Mouse (Mus musculus): Measurements from ENCODE around the gene Cped1. TPM values are rescaled to one million over a fixed set of nuclear protein-coding genes. Genes with fewer than 3 reads are reported as not detected.
"Not testable (repeated sequence)": the region's sequence is repeated elsewhere in the genome, so short reads cannot be mapped to it uniquely, and the experiment has no call there.

Cped1 gene
- polyA plus RNA-seq, 1 experiment from 2014 or later, result 3.0 TPM

DNA sequence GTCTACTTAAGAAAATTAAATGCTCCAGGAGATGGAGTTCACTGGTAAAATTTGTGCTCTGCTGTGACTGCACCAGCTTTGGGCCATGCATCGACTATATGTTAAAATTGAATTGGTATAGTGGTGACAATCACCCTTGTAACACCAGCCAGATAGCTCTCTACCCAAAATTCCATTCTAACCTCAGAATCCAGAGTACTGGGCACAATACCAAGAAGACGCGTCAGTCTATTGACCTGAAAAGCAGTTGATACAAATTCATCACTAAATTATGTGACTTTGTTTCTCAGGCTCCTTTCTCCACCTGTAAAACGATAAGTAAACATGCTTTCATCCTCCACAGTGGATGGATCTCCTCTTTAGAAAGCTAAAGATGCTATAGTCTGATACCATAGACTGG is 238.6 kb downstream of the Cped1 start:
- Histone ChIP-seq H3K4me1 (no peaks in the 10 kb centered on the region), H3K27me3 (no peaks in the 10 kb centered on the region), H3K27ac (no peak overlapping the region), H3K36me3 (ENCODE audit: poor library complexity, severe bottlenecking) (no peaks in the 10 kb centered on the region), H3K4me2 (no peak overlapping the region), H3K9ac (no peak overlapping the region), H3K9me3 (replicated peaks) (no peaks in the 10 kb centered on the region), H3K4me3 (no peak overlapping the region)
- no peak for ATAC-seq
- WGBS, result 91% methylated on average over 4 of the region's 4 CpGs

DNA sequence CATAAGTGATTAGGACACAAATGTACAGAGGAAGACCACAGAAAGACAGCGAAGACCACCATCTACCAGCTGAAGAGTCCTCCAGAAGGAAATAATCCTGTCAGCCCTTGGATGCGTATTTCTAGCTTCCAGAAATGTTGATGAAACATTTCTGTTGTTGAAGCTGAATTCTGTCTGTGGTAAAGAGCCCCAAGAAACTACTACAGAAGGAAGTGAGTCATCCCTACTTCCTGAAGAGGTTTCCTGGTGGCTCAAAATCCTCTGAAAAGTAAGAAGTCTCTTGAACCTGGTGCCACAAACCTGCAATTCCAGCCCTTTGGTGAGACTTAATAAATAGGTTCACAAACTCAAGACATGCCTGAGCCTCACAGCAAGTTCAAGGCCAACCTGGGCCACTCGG is 245.5 kb downstream of the Cped1 start:
- Histone ChIP-seq H3K4me2 (no peak overlapping the region), H3K9me3 (replicated peaks) (no peaks in the 10 kb centered on the region), H3K9ac (no peak overlapping the region), H3K27me3 (no peaks in the 10 kb centered on the region), H3K36me3 (ENCODE audit: poor library complexity, severe bottlenecking) (no peaks in the 10 kb centered on the region), H3K27ac (no peak overlapping the region), H3K4me1 (no peaks in the 10 kb centered on the region), H3K4me3 (no peak overlapping the region)
- ATAC-seq, result no peak
- 90% methylated on average over 3 of the region's 3 CpGs for WGBS

GRCm38 (mm10) chr6:22233517-22233916 is 247.8 kb downstream of the Cped1 start:
- 59% methylated on average over 6 of the region's 6 CpGs for WGBS
- H3K9ac ChIP-seq, result no peak overlapping the region
- H3K36me3 ChIP-seq (ENCODE audit: poor library complexity, severe bottlenecking), result no peaks in the 10 kb centered on the region
- no peak overlapping the region for H3K4me3 ChIP-seq
- ATAC-seq, result no peak
- no peaks in the 10 kb centered on the region for H3K27me3 ChIP-seq
- no peaks in the 10 kb centered on the region for H3K9me3 ChIP-seq (replicated peaks)
- H3K4me1 ChIP-seq, result no peaks in the 10 kb centered on the region
- H3K4me2 ChIP-seq, result no peak overlapping the region
- H3K27ac ChIP-seq, result no peak overlapping the region

DNA sequence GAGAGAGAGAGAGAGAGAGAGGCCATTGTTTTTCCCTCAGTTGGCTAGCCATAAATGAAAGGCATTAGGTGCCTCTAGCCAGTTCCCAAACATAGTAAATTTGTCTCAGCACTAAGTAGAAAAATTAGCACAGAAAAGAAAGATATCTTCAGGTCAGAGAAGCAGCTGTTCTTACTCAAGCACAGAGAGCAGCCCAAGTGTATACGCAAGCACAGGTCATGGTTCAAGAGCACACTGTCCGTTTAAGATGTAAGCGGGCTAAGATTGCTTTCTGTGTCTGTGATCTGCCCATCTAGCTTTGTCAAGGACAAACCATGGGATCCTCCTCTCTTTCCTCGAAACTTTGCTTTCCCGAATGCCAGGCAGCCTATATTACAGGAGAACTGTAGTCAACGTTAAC is 249.4 kb downstream of the Cped1 start:
- no peak for ATAC-seq
- no peak overlapping the region for H3K27ac ChIP-seq

GRCm38 (mm10) chr6:22243321-22243720 is 257.6 kb downstream of the Cped1 start:
- no peak for ATAC-seq
- no peaks in the 10 kb centered on the region for H3K27me3 ChIP-seq
- WGBS, result 73% methylated on average over 8 of the region's 8 CpGs
- H3K4me2 ChIP-seq, result no peak overlapping the region
- no peaks in the 10 kb centered on the region for H3K36me3 ChIP-seq (ENCODE audit: poor library complexity, severe bottlenecking)
- no peaks in the 10 kb centered on the region for H3K4me1 ChIP-seq
- H3K9me3 ChIP-seq (replicated peaks), result no peaks in the 10 kb centered on the region
- no peak overlapping the region for H3K9ac ChIP-seq
- H3K4me3 ChIP-seq, result no peak overlapping the region
- no peak overlapping the region for H3K27ac ChIP-seq

More for the DNA sequence above, 249.4 kb downstream of the Cped1 start:
- WGBS, result 93% methylated on average over 6 of the region's 6 CpGs
- Histone ChIP-seq H3K9me3 (replicated peaks) (no peaks in the 10 kb centered on the region), H3K36me3 (ENCODE audit: poor library complexity, severe bottlenecking) (no peaks in the 10 kb centered on the region), H3K4me2 (no peak overlapping the region), H3K4me3 (no peak overlapping the region), H3K4me1 (no peaks in the 10 kb centered on the region), H3K27me3 (no peaks in the 10 kb centered on the region), H3K9ac (no peak overlapping the region)

DNA sequence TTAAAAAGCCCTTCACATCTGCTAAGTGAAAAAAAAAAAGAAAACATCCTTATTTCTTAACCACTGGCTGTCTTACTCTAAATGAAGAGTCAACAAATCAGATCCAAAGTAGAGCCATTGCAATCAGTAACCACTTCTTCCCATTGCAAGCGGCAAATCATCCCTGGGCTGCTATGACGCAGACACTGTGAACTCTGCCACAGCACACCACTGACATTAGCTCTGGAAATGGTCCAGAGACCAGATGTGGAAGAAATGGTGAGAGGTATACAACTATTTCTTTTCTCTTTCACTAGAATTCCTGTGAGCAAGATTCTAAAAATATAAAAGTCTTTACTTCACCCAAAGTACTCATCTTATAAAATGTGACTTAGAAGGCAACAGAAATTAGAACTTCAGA is 261.0 kb downstream of the Cped1 start:
- no peaks in the 10 kb centered on the region for H3K9me3 ChIP-seq (replicated peaks)
- no peak for ATAC-seq
- no peak overlapping the region for H3K4me3 ChIP-seq
- no peak overlapping the region for H3K9ac ChIP-seq
- H3K4me1 ChIP-seq, result no peaks in the 10 kb centered on the region
- no peaks in the 10 kb centered on the region for H3K27me3 ChIP-seq
- WGBS, result 94% methylated on average over 2 of the region's 2 CpGs
- H3K27ac ChIP-seq, result no peak overlapping the region
- H3K4me2 ChIP-seq, result no peak overlapping the region
- H3K36me3 ChIP-seq (ENCODE audit: poor library complexity, severe bottlenecking), result no peaks in the 10 kb centered on the region

- 88% methylated on average over 4 of the region's 4 CpGs for WGBS
These were observed 273.1 kb downstream of the Cped1 start for GRCm38 (mm10) chr6:22258784-22259183.

DNA sequence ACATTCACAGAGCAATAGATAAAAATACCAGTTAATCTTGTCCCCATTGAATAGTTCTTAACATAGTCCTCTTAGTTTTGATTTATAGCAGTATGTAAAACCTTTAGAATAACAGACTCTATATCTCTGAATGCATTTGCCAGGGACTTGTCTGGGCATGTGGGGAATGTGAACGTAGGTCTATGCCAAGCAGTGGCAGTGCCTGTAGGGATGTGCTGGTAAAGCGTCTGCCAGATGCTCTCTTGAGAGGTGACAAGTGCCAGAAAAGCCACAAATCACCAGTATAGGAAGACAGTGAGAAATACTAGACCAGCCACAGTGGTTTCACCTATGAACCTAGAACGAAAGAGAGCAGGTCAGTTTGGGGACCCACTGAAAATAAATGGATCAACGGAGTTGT is 276.8 kb downstream of the Cped1 start:
- ATAC-seq, result no peak
- H3K4me2 ChIP-seq, result no peak overlapping the region

More at GRCm38 (mm10) chr6:22258784-22259183, 273.1 kb downstream of the Cped1 start:
- Histone ChIP-seq H3K36me3 (ENCODE audit: poor library complexity, severe bottlenecking) (no peaks in the 10 kb centered on the region), H3K27me3 (no peaks in the 10 kb centered on the region), H3K27ac (no peak overlapping the region), H3K4me3 (no peak overlapping the region), H3K4me2 (no peak overlapping the region), H3K9me3 (replicated peaks) (no peaks in the 10 kb centered on the region), H3K9ac (no peak overlapping the region), H3K4me1 (no peaks in the 10 kb centered on the region)
- no peak for ATAC-seq

DNA sequence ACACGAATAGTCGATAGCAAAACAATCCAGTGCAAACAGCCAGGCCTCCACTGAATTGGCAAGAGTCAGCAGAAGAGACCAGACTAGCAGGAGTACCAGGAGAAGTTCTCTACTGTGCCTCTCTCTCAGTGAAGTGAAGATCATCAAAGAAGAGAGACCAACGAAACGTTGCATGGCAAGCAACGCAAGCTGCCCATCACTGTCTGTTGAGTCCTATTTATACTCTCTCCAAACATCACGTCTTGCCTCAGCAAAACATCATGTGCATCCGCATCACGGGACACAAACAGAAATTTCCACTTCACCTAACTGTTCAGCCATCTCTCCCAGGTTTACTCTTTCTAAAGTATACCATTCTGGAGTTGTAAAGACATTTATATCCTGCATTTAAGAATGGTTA is 278.4 kb downstream of the Cped1 start:
- H3K27ac ChIP-seq, ATAC-seq: not testable (repeated sequence)

More for the DNA sequence above, 276.8 kb downstream of the Cped1 start:
- Histone ChIP-seq H3K27me3 (no peaks in the 10 kb centered on the region), H3K9me3 (replicated peaks) (no peaks in the 10 kb centered on the region), H3K4me1 (no peaks in the 10 kb centered on the region), H3K27ac (no peak overlapping the region), H3K4me3 (no peak overlapping the region), H3K9ac (no peak overlapping the region), H3K36me3 (ENCODE audit: poor library complexity, severe bottlenecking) (no peaks in the 10 kb centered on the region)
- 75% methylated on average over 4 of the region's 4 CpGs for WGBS

DNA sequence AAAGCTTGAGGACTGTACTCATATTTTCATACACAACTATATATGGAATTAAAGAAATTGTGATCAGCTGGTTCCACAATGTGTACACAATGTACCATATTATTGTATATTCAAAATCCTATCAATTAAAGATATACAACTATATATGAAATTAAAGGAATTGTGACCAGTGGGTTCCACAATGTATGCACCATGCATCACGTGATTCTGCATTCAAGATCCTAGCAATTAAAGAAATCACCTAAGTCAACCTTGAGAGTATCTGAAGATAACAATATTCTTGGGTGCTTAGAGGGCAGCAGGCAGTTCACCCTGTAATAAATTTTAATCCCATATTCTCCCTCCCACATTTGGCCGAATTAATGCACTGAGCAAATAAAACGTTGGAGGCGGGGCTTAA is 280.3 kb downstream of the Cped1 start:
- H3K27me3 ChIP-seq, result no peaks in the 10 kb centered on the region
- 84% methylated on average over 4 of the region's 4 CpGs for WGBS
- H3K9me3 ChIP-seq (replicated peaks), result no peaks in the 10 kb centered on the region
- H3K4me2 ChIP-seq, result no peak overlapping the region
- no peak for ATAC-seq
- H3K36me3 ChIP-seq (ENCODE audit: poor library complexity, severe bottlenecking), result no peaks in the 10 kb centered on the region
- no peaks in the 10 kb centered on the region for H3K4me1 ChIP-seq
- no peak overlapping the region for H3K4me3 ChIP-seq
- no peak overlapping the region for H3K27ac ChIP-seq
- H3K9ac ChIP-seq, result no peak overlapping the region

More for the DNA sequence above, 278.4 kb downstream of the Cped1 start:
- not testable (repeated sequence) for H3K4me1 ChIP-seq; H3K4me2 ChIP-seq; H3K36me3 ChIP-seq (ENCODE audit: poor library complexity, severe bottlenecking); H3K4me3 ChIP-seq; H3K27me3 ChIP-seq; H3K9me3 ChIP-seq (replicated peaks); H3K9ac ChIP-seq
- WGBS, result 93% methylated on average over 8 of the region's 8 CpGs

DNA sequence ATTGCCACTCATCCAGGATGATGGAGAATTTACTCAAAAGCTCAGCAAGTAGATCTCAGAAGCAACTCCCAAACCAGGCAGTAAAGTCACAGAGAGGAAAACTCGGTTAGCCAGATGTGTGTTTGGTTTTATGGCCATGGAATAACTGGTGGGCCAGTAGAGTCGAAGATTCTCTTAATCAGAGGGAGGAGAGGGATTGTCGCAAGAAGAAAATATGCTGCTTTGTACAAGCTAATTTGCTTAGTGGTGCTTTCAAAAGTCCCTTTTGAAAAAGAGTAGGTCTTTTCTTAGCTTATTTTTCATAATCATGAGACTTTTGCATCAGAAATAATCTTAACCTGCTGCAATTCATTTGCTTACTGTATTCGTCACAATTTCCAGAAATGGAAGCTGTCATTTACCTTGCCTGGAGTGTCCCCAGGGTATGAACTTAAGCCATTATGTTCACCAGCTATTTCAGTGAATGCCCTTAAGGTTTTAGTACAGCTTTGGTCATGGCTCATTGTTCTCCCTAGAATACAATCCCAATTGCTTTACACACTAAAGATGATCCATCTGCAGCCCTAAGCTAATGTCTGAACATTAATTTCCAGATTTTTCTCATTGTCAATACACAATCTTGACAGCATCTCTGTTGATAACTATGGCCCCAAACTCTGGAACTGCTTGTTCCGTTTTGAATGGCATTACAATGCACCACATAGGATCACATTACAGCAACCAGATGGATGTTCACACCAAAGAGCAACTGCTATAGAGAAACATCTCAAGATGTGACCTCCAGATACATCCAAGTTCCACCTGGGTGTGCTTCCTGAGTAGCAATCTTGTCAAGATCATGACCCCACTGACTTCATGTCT is 282.3 kb downstream of the Cped1 start:
- ATAC-seq, result no peak
- no peak overlapping the region for H3K4me3 ChIP-seq
- H3K36me3 ChIP-seq (ENCODE audit: poor library complexity, severe bottlenecking), result no peaks in the 10 kb centered on the region
- H3K4me1 ChIP-seq, result no peaks in the 10 kb centered on the region
- WGBS, result 80% methylated on average over 5 of the region's 5 CpGs
- no peak overlapping the region for H3K4me2 ChIP-seq
- H3K27ac ChIP-seq, result no peak overlapping the region
- no peaks in the 10 kb centered on the region for H3K27me3 ChIP-seq
- no peaks in the 10 kb centered on the region for H3K9me3 ChIP-seq (replicated peaks)
- no peak overlapping the region for H3K9ac ChIP-seq

DNA sequence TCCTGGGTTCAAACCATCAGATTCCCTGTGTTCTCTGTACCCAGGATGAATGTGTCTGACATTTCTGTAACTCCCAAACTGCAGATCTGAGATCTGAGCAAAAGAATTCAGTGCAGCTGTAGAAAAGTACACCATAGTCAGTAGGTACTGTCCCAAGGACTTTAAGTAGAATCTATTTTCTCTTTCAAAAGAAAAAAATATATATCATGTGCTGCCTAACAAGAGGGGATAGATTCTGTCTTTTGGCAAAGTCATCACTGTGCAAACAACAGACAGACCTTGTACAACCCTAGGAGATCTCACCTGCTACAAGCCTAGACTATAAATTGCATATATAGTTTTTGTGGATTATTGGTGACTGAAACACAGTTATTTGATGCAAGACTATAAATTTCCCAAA is 283.0 kb downstream of the Cped1 start:
- no peak for ATAC-seq
- H3K9me3 ChIP-seq (replicated peaks), result no peaks in the 10 kb centered on the region

More for the DNA sequence above, 283.0 kb downstream of the Cped1 start:
- H3K9ac ChIP-seq, result no peak overlapping the region
- no peaks in the 10 kb centered on the region for H3K4me1 ChIP-seq
- H3K4me3 ChIP-seq, result no peak overlapping the region
- no peak overlapping the region for H3K4me2 ChIP-seq
- no peak overlapping the region for H3K27ac ChIP-seq
- H3K27me3 ChIP-seq, result no peaks in the 10 kb centered on the region
- H3K36me3 ChIP-seq (ENCODE audit: poor library complexity, severe bottlenecking), result no peaks in the 10 kb centered on the region
